Mouse (Mus musculus) lung, adult 2 months (tissue): ENCODE measurements around the gene B9d1.

Experiments used
- CTCF ChIP-seq: fragments of 200-500 bp; IDR thresholded peaks from 2 replicates; pipeline ENCODE4 v1.5.1; 2011; ENCODE audit warnings: mild to moderate bottlenecking, low read length, control low read depth; ENCODE audit not compliant: insufficient read depth
- POLR2A ChIP-seq: fragments of 200-500 bp; IDR thresholded peaks from 2 replicates; pipeline ENCODE4 v1.6.1; 2011; ENCODE audit warnings: low read depth, mild to moderate bottlenecking, control low read depth, low read length, borderline replicate concordance; ENCODE audit errors: extremely low read depth

DNA sequence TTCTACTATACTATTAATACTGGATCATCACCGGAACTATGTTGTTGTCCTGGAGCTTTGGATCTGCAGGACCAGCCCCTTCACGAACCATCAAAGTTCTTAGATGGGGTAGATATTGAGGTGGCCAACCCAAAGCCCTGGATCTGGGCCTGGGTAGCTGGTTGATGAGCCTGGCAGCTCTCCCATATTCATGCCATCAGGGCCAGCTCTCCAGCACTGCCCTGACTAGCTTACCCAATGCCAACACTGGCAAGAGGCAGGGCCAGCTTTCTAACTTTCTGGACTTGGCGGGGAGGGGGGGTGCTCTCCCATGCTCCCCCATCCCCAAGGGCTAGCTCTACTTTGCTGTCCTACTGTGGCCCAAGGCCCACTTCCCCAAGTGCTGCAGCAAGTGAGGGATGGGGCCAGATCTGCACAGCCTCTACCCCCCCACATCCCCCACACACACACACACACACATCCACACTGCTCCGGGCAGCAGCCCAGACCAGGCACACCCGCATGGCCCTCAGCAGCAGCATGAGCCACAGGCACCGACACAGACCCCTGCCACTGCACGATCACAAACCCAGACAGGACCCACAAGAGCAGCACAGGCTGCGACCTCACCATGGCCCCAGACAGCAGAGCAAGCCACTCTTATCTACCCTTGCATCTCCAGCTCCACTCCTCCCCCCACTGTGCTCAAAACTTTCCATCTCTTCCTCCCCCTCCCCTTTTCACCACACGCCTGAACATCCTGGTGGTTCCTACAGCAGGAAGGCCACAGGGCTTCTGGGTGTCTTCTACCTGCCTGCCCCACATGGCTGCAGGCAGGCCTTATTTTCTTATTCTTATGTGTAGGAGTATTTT lies 23.5 kb upstream of the B9d1 start:
- TF ChIP-seq CTCF = no peak
- no peak for TF ChIP-seq POLR2A
